Mouse (Mus musculus): ENCODE data around the gene Dusp23. TPM values are rescaled to one million over a fixed set of nuclear protein-coding genes. Genes with fewer than 3 reads are reported as not detected.

Gene Dusp23
- polyA plus RNA-seq, 1 experiment: 10.0 TPM

DNA sequence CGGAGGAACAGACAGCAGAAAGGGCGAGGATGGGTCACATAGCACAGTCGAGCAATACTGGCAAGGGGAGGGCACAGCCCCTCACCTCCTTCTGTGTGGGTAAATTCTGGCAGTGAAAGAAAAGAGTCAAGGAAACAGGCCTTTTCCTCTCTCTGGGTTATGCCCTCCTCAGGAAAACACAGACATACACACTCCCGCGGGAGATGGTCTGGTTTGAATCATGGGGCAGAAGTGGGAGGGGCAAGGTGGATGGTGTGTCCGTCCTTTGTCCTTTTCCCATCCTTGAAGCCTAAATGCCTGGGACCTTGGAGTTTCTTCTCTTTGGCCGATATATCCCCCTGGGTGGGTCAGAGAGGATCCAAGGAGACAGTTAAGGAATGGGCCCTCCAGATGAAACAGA, 2.9 kb downstream of the Dusp23 start:
- peaks cover 5% of the 10 kb centered on the region for H3K27me3 ChIP-seq (replicated peaks)

DNA sequence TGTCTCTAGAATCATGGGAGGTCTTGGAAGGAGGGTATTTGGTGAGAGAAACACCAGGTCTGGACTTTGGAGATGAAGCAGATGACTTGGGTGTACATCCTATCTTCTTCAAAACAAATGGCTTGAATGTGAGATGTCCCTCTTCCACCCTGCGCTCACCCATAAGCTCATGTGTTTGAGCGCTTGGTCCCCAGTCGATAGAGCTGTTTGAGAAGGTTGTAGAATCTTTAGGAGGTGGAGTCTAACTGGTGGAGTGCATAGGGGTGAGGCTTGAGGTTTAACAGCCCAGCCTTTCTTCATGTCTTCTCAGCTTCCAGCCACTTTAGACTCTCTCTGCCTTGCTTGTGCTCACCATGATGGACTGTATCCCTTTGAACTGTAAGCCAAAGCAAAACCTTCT, 6.5 kb downstream of the Dusp23 start:
- TF ChIP-seq GATA1 (IDR thresholded peaks at IDR 0.05; ENCODE audit: borderline replicate concordance, low read length) (no peak), FLI1 (IDR thresholded peaks at IDR 0.05; ENCODE audit: low read length) (no peak)
- peaks cover 24% of the 10 kb centered on the region for H3K9me3 ChIP-seq
- no peak overlapping the region for H3K4me3 ChIP-seq (replicated peaks)
- peaks cover 8% of the 10 kb centered on the region for H3K27me3 ChIP-seq (replicated peaks)
- peaks cover 6% of the 10 kb centered on the region for H3K4me1 ChIP-seq
- H3K36me3 ChIP-seq (replicated peaks; ENCODE audit: low read length): no peaks in the 10 kb centered on the region

More for the DNA sequence above, 2.9 kb downstream of the Dusp23 start:
- TF ChIP-seq FLI1 (IDR thresholded peaks at IDR 0.05; ENCODE audit: low read length): no peak
- TF ChIP-seq GATA1 (IDR thresholded peaks at IDR 0.05; ENCODE audit: borderline replicate concordance, low read length): no peak
- Histone ChIP-seq H3K36me3 (replicated peaks; ENCODE audit: low read length) (no peaks in the 10 kb centered on the region), H3K4me3 (replicated peaks) (no peak overlapping the region), H3K4me1 (peaks cover 18% of the 10 kb centered on the region), H3K9me3 (peaks cover 24% of the 10 kb centered on the region)

DNA sequence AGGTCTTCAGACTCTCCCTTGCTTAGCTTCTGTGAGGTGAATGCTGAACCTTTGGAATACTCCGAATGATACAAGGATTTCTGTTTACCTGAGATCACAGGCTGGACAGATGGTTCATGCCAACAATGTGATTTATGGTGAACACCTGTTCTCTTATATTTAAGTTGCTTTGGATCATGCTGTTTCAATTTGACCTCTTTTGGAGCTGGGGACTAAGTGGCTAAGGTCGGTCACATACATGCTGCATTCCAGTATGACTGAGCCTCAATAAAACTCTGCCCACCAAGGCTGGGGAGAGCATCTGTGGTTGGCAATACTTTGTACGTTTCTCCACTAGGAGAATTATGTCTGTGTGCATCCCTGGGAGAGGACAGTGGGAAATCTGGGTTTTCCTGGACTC, 8.7 kb downstream of the Dusp23 start:
- peaks cover 6% of the 10 kb centered on the region for H3K4me1 ChIP-seq
- TF ChIP-seq GATA1 (IDR thresholded peaks at IDR 0.05; ENCODE audit: borderline replicate concordance, low read length): no peak
- no peak for TF ChIP-seq FLI1 (IDR thresholded peaks at IDR 0.05; ENCODE audit: low read length)
- no peaks in the 10 kb centered on the region for H3K36me3 ChIP-seq (replicated peaks; ENCODE audit: low read length)
- H3K4me3 ChIP-seq (replicated peaks): no peak overlapping the region
- peaks cover 24% of the 10 kb centered on the region for H3K9me3 ChIP-seq
- H3K27me3 ChIP-seq (replicated peaks): peaks cover 15% of the 10 kb centered on the region

DNA sequence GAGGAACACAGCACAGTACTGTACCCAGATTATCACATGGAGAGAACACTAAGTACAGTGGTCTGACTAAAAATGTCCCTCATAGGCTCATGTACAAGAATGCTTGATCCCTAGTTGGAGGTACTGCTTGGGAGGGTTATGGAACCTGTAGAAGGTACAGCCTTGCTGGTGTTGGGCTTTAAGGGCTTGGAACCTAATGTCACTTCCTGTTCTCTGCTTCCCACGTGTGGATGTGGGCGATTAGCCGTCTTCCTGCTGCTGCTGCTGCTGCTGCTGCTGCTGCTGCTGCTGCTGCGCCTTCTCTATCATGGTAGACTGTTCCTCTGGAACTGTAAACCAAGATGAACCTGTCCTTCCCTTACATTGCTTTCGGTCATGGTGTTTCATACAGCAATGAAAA, 9.2 kb downstream of the Dusp23 start:
- no peaks in the 10 kb centered on the region for H3K36me3 ChIP-seq (replicated peaks; ENCODE audit: low read length)
- H3K27me3 ChIP-seq (replicated peaks): peaks cover 15% of the 10 kb centered on the region
- peaks cover 24% of the 10 kb centered on the region for H3K9me3 ChIP-seq
- H3K4me1 ChIP-seq: peaks cover 6% of the 10 kb centered on the region
- TF ChIP-seq FLI1 (IDR thresholded peaks at IDR 0.05; ENCODE audit: low read length): no peak
- no peak for TF ChIP-seq GATA1 (IDR thresholded peaks at IDR 0.05; ENCODE audit: borderline replicate concordance, low read length)
- H3K4me3 ChIP-seq (replicated peaks): no peak overlapping the region

DNA sequence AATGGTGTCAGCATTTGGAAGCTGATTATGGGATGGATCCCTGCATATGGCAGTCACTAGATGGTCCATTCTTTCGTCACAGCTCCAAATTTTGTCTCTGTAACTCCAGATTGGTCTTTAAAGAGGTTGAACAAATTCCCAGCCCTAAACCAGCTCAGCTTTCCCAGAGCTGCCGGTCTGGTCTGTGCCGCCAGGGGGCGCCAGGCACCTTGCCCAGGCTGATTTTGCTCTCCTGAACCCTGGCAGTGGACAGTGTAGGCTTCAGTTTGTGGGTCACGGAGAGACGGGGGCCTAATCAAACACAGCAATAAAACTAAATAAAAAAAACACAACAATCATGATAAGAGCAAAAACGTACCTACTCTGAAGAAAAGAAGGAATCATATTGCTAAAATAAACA, 13.5 kb downstream of the Dusp23 start:
- no peaks in the 10 kb centered on the region for H3K36me3 ChIP-seq (replicated peaks; ENCODE audit: low read length)
- no peaks in the 10 kb centered on the region for H3K9me3 ChIP-seq
- peaks cover 6% of the 10 kb centered on the region for H3K4me1 ChIP-seq
- peaks cover 30% of the 10 kb centered on the region for H3K27me3 ChIP-seq (replicated peaks)
- no peak overlapping the region for H3K4me3 ChIP-seq (replicated peaks)
- TF ChIP-seq FLI1 (IDR thresholded peaks at IDR 0.05; ENCODE audit: low read length) (no peak), GATA1 (IDR thresholded peaks at IDR 0.05; ENCODE audit: borderline replicate concordance, low read length) (no peak)

DNA sequence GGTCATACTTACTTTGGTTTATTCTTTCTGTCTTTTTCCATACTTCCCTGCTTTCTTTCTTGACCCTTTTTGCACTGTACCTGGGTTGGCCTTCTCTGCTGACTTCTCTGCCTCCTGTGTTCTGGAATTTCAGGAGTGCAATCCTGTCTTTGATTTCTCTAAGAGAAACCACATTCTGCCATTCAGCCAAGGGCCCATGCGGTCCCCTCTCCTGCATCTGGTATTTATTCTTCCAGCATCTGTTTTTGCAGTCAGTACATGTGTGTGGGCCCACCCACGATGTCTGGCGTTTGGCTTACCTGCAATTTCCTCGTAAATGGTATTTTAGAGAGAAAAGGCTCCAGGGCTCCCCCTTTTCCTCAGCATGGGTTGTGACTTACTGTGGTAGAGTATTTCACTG, 14.6 kb downstream of the Dusp23 start:
- peaks cover 25% of the 10 kb centered on the region for H3K27me3 ChIP-seq (replicated peaks)
- no peaks in the 10 kb centered on the region for H3K4me1 ChIP-seq
- H3K9me3 ChIP-seq: no peaks in the 10 kb centered on the region
- no peak overlapping the region for H3K4me3 ChIP-seq (replicated peaks)
- TF ChIP-seq FLI1 (IDR thresholded peaks at IDR 0.05; ENCODE audit: low read length): no peak
- TF ChIP-seq GATA1 (IDR thresholded peaks at IDR 0.05; ENCODE audit: borderline replicate concordance, low read length): no peak
- H3K36me3 ChIP-seq (replicated peaks; ENCODE audit: low read length): no peaks in the 10 kb centered on the region

DNA sequence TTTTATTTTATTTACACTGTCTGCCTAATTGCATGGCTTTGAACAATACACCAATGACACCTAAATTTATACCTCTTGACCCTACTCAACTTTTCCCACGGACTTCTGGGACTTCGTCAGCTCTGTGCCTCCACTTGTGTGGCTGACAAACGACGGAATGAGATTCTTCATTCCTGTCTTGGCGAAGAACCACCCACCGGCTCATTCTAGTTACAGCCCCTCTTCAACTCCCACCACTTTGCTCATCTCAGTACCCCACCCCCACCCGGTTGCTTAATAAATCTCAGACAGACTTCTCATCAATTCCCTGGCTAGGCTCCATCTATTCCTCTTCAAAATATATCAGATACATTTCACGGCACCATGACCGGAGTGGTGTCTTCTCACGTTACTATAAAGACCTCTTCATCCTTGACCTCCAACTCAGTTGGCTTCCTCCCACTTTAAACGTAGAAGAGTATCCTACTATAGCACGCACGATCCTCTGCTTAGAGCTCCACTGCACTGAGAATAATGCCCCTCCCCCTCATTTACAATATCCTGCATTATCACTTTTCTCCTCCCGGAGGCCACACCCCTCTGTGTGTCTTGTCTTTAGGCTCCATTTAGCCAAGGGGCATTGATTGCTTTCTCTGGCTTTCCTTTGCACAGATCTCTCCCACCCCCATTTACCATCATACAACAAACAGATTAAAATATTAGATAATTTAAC, 15.2 kb downstream of the Dusp23 start:
- H3K4me1 ChIP-seq: no peaks in the 10 kb centered on the region
- peaks cover 27% of the 10 kb centered on the region for H3K27me3 ChIP-seq (replicated peaks)
- H3K36me3 ChIP-seq (replicated peaks; ENCODE audit: low read length): no peaks in the 10 kb centered on the region
- H3K9me3 ChIP-seq: no peaks in the 10 kb centered on the region
- no peak overlapping the region for H3K4me3 ChIP-seq (replicated peaks)
- TF ChIP-seq GATA1 (IDR thresholded peaks at IDR 0.05; ENCODE audit: borderline replicate concordance, low read length) (no peak), FLI1 (IDR thresholded peaks at IDR 0.05; ENCODE audit: low read length) (no peak)

DNA sequence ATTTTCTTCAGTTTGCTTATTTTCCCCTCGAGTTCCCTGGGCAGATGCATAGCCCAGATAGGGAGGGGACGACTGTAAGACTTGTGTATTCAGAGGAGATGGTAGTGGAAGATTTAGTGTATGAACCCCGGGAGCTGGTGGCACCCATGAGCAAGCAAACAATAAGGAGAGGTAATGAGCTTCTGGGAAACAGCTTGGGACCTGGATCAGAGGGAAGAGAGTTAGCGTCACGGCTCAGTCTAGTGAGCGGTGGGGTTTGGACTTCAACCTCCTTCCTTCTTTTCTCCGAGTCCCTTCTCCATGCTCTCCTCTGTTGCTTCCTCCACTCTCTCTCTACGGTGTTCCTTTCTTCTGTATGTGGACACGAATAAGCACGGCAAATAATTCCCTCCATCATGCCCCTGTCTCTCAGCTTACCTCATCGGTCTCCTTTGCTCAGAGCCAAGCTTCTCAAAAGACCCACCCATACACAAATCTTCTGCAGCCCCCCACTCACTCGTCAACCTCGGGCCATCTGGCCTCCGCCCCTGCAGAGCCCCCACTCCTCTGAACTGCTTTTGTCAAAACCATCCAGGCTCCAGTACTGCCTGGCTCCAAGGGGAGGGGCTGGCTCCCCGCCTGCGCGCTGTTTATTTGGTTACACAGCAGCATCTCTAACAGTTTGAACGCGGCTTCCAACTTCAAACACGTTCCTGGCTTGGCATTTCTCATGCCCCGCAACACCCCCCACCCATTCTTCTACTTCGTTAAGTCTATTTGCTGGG, 16.0 kb downstream of the Dusp23 start:
- Histone ChIP-seq H3K9me3 (no peaks in the 10 kb centered on the region), H3K4me3 (replicated peaks) (no peak overlapping the region), H3K36me3 (replicated peaks; ENCODE audit: low read length) (no peaks in the 10 kb centered on the region), H3K4me1 (no peaks in the 10 kb centered on the region), H3K27me3 (replicated peaks) (peaks cover 29% of the 10 kb centered on the region)
- TF ChIP-seq FLI1 (IDR thresholded peaks at IDR 0.05; ENCODE audit: low read length) (no peak), GATA1 (IDR thresholded peaks at IDR 0.05; ENCODE audit: borderline replicate concordance, low read length) (no peak)

DNA sequence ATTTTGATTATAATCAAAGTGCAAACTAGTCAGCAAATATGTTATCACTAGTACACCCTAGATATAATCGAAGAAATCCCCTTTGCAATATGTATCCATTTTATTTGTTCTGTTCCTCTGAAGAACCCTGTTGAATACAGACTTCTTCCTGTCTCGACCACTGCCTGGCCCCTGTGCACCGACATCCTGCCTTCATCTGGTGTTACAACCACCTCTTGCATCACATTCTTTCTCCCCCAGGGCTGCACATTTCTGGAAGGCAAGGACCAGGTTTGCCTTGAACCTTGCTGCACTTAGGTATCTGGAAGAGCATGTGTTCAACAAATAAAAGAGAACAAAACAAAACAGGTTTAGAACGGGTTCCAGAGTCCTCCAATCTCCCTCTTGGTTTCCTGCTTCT, 17.4 kb downstream of the Dusp23 start:
- H3K4me1 ChIP-seq: no peaks in the 10 kb centered on the region

DNA sequence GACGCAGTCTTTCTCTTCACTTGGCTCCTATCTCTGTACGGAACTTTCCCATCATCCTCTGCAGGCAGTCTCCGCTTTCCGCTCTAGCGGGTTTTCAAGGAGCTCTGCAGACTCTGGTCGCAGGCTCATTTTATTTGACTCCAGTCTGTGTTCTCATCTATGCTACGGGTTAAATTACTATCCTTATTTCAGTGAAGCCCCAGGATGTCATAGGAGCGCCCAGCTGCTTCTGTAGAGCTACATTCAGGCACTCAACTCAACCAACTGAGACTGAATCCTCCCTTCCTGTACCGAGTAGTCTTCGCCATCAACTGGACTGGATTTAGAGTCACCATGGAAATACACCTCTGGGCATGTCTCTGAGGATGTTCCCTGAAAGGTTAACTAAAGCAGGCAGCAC, 18.1 kb downstream of the Dusp23 start:
- H3K27me3 ChIP-seq (replicated peaks): peaks cover 31% of the 10 kb centered on the region
- TF ChIP-seq GATA1 (IDR thresholded peaks at IDR 0.05; ENCODE audit: borderline replicate concordance, low read length) (no peak), FLI1 (IDR thresholded peaks at IDR 0.05; ENCODE audit: low read length) (no peak)
- no peak overlapping the region for H3K4me3 ChIP-seq (replicated peaks)
- no peaks in the 10 kb centered on the region for H3K9me3 ChIP-seq
- H3K36me3 ChIP-seq (replicated peaks; ENCODE audit: low read length): no peaks in the 10 kb centered on the region
- H3K4me1 ChIP-seq: no peaks in the 10 kb centered on the region

More for the DNA sequence above, 17.4 kb downstream of the Dusp23 start:
- Histone ChIP-seq H3K4me3 (replicated peaks) (no peak overlapping the region), H3K27me3 (replicated peaks) (peaks cover 30% of the 10 kb centered on the region), H3K36me3 (replicated peaks; ENCODE audit: low read length) (no peaks in the 10 kb centered on the region), H3K9me3 (no peaks in the 10 kb centered on the region)
- TF ChIP-seq GATA1 (IDR thresholded peaks at IDR 0.05; ENCODE audit: borderline replicate concordance, low read length) (no peak), FLI1 (IDR thresholded peaks at IDR 0.05; ENCODE audit: low read length) (no peak)
